8 mouse cellular contexts compared by ENCODE assay signal in genomic region chr11:119942201-119942726, GRCm38 (mm10). TPM values are rescaled to one million over a fixed set of nuclear protein-coding genes. Genes with fewer than 3 reads are reported as not detected.
DNase-seq lines count a peak whose midpoint lies in the region; ATAC-seq and TF ChIP-seq lines count a peak whose summit lies in the region.

No protein-coding gene starts in this region.

- no peaks in the 10 kb centered on the region for H3K36me3 ChIP-seq in heart, adult 2 months (ENCODE audit: control insufficient read depth, insufficient read depth, low read length)
- H3K36me3 ChIP-seq in E14TG2a.4 (ENCODE audit: insufficient read depth, low read length), result peaks cover 6% of the 10 kb centered on the region; the same call in 1 of the 2 replicates
- no peaks in the 10 kb centered on the region for H3K36me3 ChIP-seq in embryonic facial prominence, embryonic 10.5 days (replicated peaks)
- H3K36me3 ChIP-seq in kidney, embryonic 16.5 days (ENCODE audit: insufficient read depth, low read length), result no peaks in the 10 kb centered on the region
- H3K36me3 ChIP-seq in midbrain, postnatal 0 days (ENCODE audit: insufficient read depth, low read length), result no peaks in the 10 kb centered on the region

- no peak for TF ChIP-seq CTCF in heart, adult 2 months (IDR thresholded peaks at IDR 0.05)
- no peak for TF ChIP-seq CTCF in E14TG2a.4 (conservative IDR thresholded peaks at IDR 0.05; ENCODE audit: low read length)
- no peak; the same call in 1 of the 2 replicates for TF ChIP-seq CTCF in midbrain, postnatal 0 days (IDR thresholded peaks at IDR 0.05)

- peaks cover 2% of the 10 kb centered on the region; the same call in 1 of the 2 replicates for H3K79me2 ChIP-seq in heart, adult 2 months (replicated peaks; ENCODE audit: control insufficient read depth, insufficient read depth, low read length)

- H3K27me3 ChIP-seq in heart, adult 2 months (ENCODE audit: control insufficient read depth, insufficient read depth, low read length), result no peaks in the 10 kb centered on the region
- peaks cover 39% of the 10 kb centered on the region for H3K27me3 ChIP-seq in E14TG2a.4 (ENCODE audit: insufficient read depth, low read length)
- peaks cover 59% of the 10 kb centered on the region for H3K27me3 ChIP-seq in embryonic facial prominence, embryonic 10.5 days (replicated peaks; ENCODE audit: low read depth, poor library complexity, severe bottlenecking)
- no peaks in the 10 kb centered on the region for H3K27me3 ChIP-seq in kidney, embryonic 16.5 days (ENCODE audit: insufficient read depth, low read length)
- H3K27me3 ChIP-seq in midbrain, postnatal 0 days (ENCODE audit: insufficient read depth, low read length), result 0 out of 2 replicates have a peak, but pooled peaks cover 4% of the 10 kb centered on the region

- peak overlapping the region; percentile 63 for H3K4me2 ChIP-seq in kidney, embryonic 16.5 days (replicated peaks; ENCODE audit: low read depth, low read length)
- H3K4me2 ChIP-seq in midbrain, postnatal 0 days (ENCODE audit: low read depth, low read length, poor library complexity, severe bottlenecking), result peak overlapping the region; percentile 84

- H3K9me3 ChIP-seq in E14TG2a.4 (ENCODE audit: low read length), result no peaks in the 10 kb centered on the region
- H3K9me3 ChIP-seq in embryonic facial prominence, embryonic 10.5 days, result no peaks in the 10 kb centered on the region
- H3K9me3 ChIP-seq in kidney, embryonic 16.5 days (ENCODE audit: low read length), result no peaks in the 10 kb centered on the region
- no peaks in the 10 kb centered on the region for H3K9me3 ChIP-seq in midbrain, postnatal 0 days (ENCODE audit: low read length)

- intact Hi-C loops in heart, adult 2 months (cut with DNase I), result loop anchor here (2.0 kb wide), 1 partner anchor 49 kb away; no protein-coding TSS in a partner anchor

- peak overlapping the region; percentile 79 for H3K9ac ChIP-seq in heart, adult 2 months (ENCODE audit: low read depth, low read length)
- H3K9ac ChIP-seq in kidney, embryonic 16.5 days (replicated peaks; ENCODE audit: low read length), result peak overlapping the region; percentile 75
- peak overlapping the region; percentile 68 for H3K9ac ChIP-seq in midbrain, postnatal 0 days (replicated peaks; ENCODE audit: low read length, poor library complexity, severe bottlenecking)

- peak overlapping the region; percentile 88 for H3K4me3 ChIP-seq in heart, adult 2 months
- peak overlapping the region; percentile 88 for H3K4me3 ChIP-seq in E14TG2a.4 (replicated peaks; ENCODE audit: low read length)
- H3K4me3 ChIP-seq in embryonic facial prominence, embryonic 10.5 days, result peak overlapping the region; percentile 72
- peak overlapping the region; percentile 74 for H3K4me3 ChIP-seq in kidney, embryonic 16.5 days (ENCODE audit: low read length)
- peak overlapping the region; percentile 72 for H3K4me3 ChIP-seq in midbrain, postnatal 0 days (ENCODE audit: low read depth, low read length)

- H3K4me1 ChIP-seq in heart, adult 2 months (ENCODE audit: control insufficient read depth, insufficient read depth, low read length), result peaks cover 16% of the 10 kb centered on the region
- peaks cover 80% of the 10 kb centered on the region for H3K4me1 ChIP-seq in E14TG2a.4 (replicated peaks; ENCODE audit: low read depth, low read length)
- H3K4me1 ChIP-seq in embryonic facial prominence, embryonic 10.5 days, result peaks cover 83% of the 10 kb centered on the region
- peaks cover 76% of the 10 kb centered on the region for H3K4me1 ChIP-seq in kidney, embryonic 16.5 days (ENCODE audit: insufficient read depth, low read length)
- H3K4me1 ChIP-seq in midbrain, postnatal 0 days (ENCODE audit: insufficient read depth, low read length), result no peaks in the 10 kb centered on the region

- peak; percentile 73 for ATAC-seq in kidney, embryonic 16.5 days (ENCODE audit: low FRiP score, low TSS enrichment)
- no peak; the same call in none of the 2 replicates for ATAC-seq in midbrain, postnatal 0 days (ENCODE audit: low FRiP score)

- WGBS in heart, adult 2 months, result 1% methylated on average over 41 of the region's 43 CpGs
- under 1% methylated on average over 43 of the region's 43 CpGs for WGBS in embryonic facial prominence, embryonic 10.5 days
- WGBS in kidney, embryonic 16.5 days, result under 1% methylated on average over 43 of the region's 43 CpGs
- 1% methylated on average over 41 of the region's 43 CpGs for WGBS in midbrain, postnatal 0 days

- TF ChIP-seq POLR2A in heart, adult 2 months (IDR thresholded peaks at IDR 0.05; ENCODE audit: insufficient read depth, low read depth, low read length), result no peak

- peak overlapping the region; percentile 75 for H3K27ac ChIP-seq in heart, adult 2 months
- peak overlapping the region; percentile 86 for H3K27ac ChIP-seq in embryonic facial prominence, embryonic 10.5 days (replicated peaks)
- H3K27ac ChIP-seq in kidney, embryonic 16.5 days (ENCODE audit: low read length), result peak overlapping the region; percentile 84
- peak overlapping the region; percentile 75 for H3K27ac ChIP-seq in midbrain, postnatal 0 days (ENCODE audit: low read depth, low read length)

- 0 out of 2 replicates have a peak, but pooled peaks have one; percentile 4 for TF ChIP-seq EP300 in heart, adult 2 months (IDR thresholded peaks at IDR 0.05; ENCODE audit: insufficient read depth, low read depth, low read length)

- no peak for DNase-seq in heart, adult 2 months
- DNase-seq in heart, adult 11 months, result no peak
- DNase-seq in embryonic facial prominence, embryonic 10.5 days (ENCODE audit: low spot score), result no peak
- peak; percentile 41 for DNase-seq in midbrain, postnatal 0 days (ENCODE audit: low spot score)
- no peak for DNase-seq in T-cell, adult 2 months (ENCODE audit: low spot score)
- no peak for DNase-seq in ovary, postnatal 14 days (ENCODE audit: low spot score)

RNA-seq across cellular contexts. Expression of gene Baiap2, which starts 0.3 kb away (rescaled TPM):
- 10 to 100 TPM in 1 of 2 experiments, 1 to 10 TPM in 1; 5.8 to 10.3 TPM for total RNA-seq in heart, adult 2 months (2021)
- polyA plus RNA-seq in heart, adult 2 months (2012; rRNA removed), result 10.5 and 10.9 TPM in 2 replicates
- 9.6 and 11.0 TPM in 2 replicates for polyA plus RNA-seq in embryonic facial prominence, embryonic 10.5 days (2016; fragmentation: Nextera tagmentation; extraction: Ambion mirVana)
- polyA plus RNA-seq in kidney, embryonic 16.5 days (2015; fragmentation: Nextera tagmentation; extraction: Ambion mirVana), result 22.8 and 25.3 TPM in 2 replicates
- 23.8 and 32.7 TPM in 2 replicates for total RNA-seq in midbrain, postnatal 0 days (2014; rRNA removed)
- polyA plus RNA-seq in midbrain, postnatal 0 days (2015; fragmentation: Nextera tagmentation; extraction: Ambion mirVana), result 18.0 TPM in 2 replicates

RNA-seq across cellular contexts. Expression of gene Chmp6, which starts 29.0 kb away (rescaled TPM):
- 10 to 100 TPM; 25.9 to 30.1 TPM for total RNA-seq in heart, adult 2 months (2021)
- polyA plus RNA-seq in heart, adult 2 months (2012; rRNA removed), result 26.8 and 28.9 TPM in 2 replicates
- 117 and 120 TPM in 2 replicates for polyA plus RNA-seq in embryonic facial prominence, embryonic 10.5 days (2016; fragmentation: Nextera tagmentation; extraction: Ambion mirVana)
- 110 and 114 TPM in 2 replicates for polyA plus RNA-seq in kidney, embryonic 16.5 days (2015; fragmentation: Nextera tagmentation; extraction: Ambion mirVana)
- total RNA-seq in midbrain, postnatal 0 days (2014; rRNA removed), result 79.5 and 101 TPM in 2 replicates
- polyA plus RNA-seq in midbrain, postnatal 0 days (2015; fragmentation: Nextera tagmentation; extraction: Ambion mirVana), result 121 and 129 TPM in 2 replicates
